Mouse (Mus musculus) subcutaneous adipose tissue, adult 2 months (tissue): ENCODE data around the gene Proser1. TPM values are rescaled to one million over a fixed set of nuclear protein-coding genes. Genes with fewer than 3 reads are reported as not detected.

ENCODE experiments used
- polyA plus RNA-seq: library from polyadenylated mRNA; depleted of rRNA; stranded (reverse); fragments of >200 nt; gene quantifications from 2 replicates; pipeline ENCODE4 v1.2.3, GENCODE M21; 2012; ENCODE audit warnings: low replicate concordance; rRNA removed

Proser1 gene
- polyA plus RNA-seq: 9.9 and 15.8 TPM in 2 replicates

DNA sequence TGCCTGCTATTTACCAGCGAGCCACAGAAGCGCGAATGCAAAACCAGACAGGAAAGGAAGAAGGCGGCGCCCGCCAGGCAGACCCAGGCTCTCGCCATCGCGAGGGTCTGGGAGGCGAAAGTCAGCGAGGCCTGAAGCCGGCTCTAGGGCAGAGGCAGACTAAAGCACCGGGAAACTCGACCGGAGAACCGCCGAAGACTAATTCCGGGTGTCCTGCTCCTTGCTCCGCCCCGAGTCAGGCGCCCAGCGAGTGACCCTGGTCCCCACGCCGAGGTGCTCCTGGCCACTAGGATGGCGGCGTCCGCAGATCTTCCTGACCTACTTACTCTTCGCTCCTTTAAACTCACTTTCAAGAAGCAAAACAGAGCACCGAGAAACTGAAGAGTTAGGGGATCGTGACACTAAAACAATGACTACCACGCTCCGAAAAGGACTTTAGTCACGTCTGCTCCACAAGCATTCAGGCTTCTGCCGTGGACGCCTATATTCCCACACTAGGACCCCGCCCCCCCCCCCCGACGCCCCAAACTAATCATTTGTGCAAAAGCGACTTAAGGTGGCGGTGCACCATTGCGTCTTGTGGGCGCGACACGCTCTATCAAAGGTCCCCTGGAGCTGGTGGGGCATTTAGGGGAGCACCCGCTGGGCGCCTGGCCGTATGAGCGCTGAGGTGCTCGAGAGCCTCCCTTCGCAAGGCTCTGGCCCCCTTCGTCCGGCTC, at the start of gene Proser1, which contains the start of gene Nhlrc3:
TSS of gene Proser1 (plus strand) at position 621 of the 719 bp plus-strand sequence.
TSS of gene Nhlrc3 (minus strand) at position 287 of the 719 bp plus-strand sequence.

GRCm38 (mm10) chr3:53488353-53488752, 24.9 kb downstream of the Proser1 start, which contains the start of gene Stoml3:
Stoml3 (plus strand) TSS chr3:53488653.

Other genes starting within 250 kb of the Proser1 start
- gene Nhlrc3, start 334 bp upstream of the Proser1 start, polyA plus RNA-seq: 9.8 and 11.2 TPM in 2 replicates
- gene Stoml3, start 25.0 kb downstream of the Proser1 start, polyA plus RNA-seq: not detected in 2 replicates
- 0.24 and 7.5 TPM in 2 replicates for gene Frem2, start 193.7 kb downstream of the Proser1 start, polyA plus RNA-seq